Mouse (Mus musculus) neural tube, embryonic 15.5 days (tissue): ENCODE data around the gene Rpl26. TPM values are rescaled to one million over a fixed set of nuclear protein-coding genes. Genes with fewer than 3 reads are reported as not detected.
A peak's percentile ranks its signal among the peaks of the same experiment; 100 is the strongest.

Experiments used
- ATAC-seq: fragments of 200-750 bp; cut with Nextera tagmentation; 2 replicates; pipeline ENCODE4 v1.8.0; 2017; ENCODE audit warnings: mild to moderate bottlenecking, moderate TSS enrichment, moderate library complexity; ENCODE audit not compliant: low FRiP score
- H3K27ac ChIP-seq: fragments of 300-500 bp; sonication (generic); replicated peaks from 2 replicates; pipeline ENCODE4 v1.5.1; 2015; ENCODE audit warnings: mild to moderate bottlenecking, inconsistent platforms
- H3K27me3 ChIP-seq: fragments of 300-500 bp; sonication (generic); replicated peaks from 2 replicates; pipeline ENCODE4 v1.6.1; 2015; ENCODE audit warnings: inconsistent platforms
- H3K36me3 ChIP-seq: fragments of 300-500 bp; sonication (generic); 2 replicates; pipeline ENCODE4 v1.6.1; 2015; ENCODE audit warnings: inconsistent platforms
- H3K4me1 ChIP-seq: fragments of 300-500 bp; sonication (generic); 2 replicates; pipeline ENCODE4 v1.6.1; 2015; ENCODE audit warnings: inconsistent platforms
- H3K4me2 ChIP-seq: fragments of 300-500 bp; sonication (generic); 2 replicates; pipeline ENCODE4 v1.6.1; 2015; ENCODE audit warnings: inconsistent platforms, mild to moderate bottlenecking, moderate library complexity
- H3K4me3 ChIP-seq: fragments of 300-500 bp; sonication (generic); replicated peaks from 2 replicates; pipeline ENCODE4 v1.5.1; 2015; ENCODE audit warnings: mild to moderate bottlenecking, inconsistent platforms
- H3K9ac ChIP-seq: fragments of 300-500 bp; sonication (generic); replicated peaks from 2 replicates; pipeline ENCODE4 v1.6.1; 2015; ENCODE audit warnings: mild to moderate bottlenecking, inconsistent platforms
- H3K9me3 ChIP-seq: fragments of 300-500 bp; sonication (generic); replicated peaks from 2 replicates; pipeline ENCODE4 v1.6.1; 2016; ENCODE audit warnings: inconsistent platforms
- WGBS: fragments of 180-500 bp; shearing (Covaris S2); methylation state at CpG from one replicate; pipeline ENCODE4 v1.1.7; 2015; ENCODE audit warnings: mixed read lengths; 5-methylcytosine and 5-hydroxymethylcytosine counted together
- polyA plus RNA-seq: library from polyadenylated mRNA; unstranded; fragments of >200 nt; fragmentation: Nextera tagmentation; extraction: Ambion mirVana; gene quantifications from 2 replicates; pipeline ENCODE4 v1.2.1, GENCODE M21; 2015

The Rpl26 gene
- polyA plus RNA-seq = 597 and 626 TPM in 2 replicates

DNA sequence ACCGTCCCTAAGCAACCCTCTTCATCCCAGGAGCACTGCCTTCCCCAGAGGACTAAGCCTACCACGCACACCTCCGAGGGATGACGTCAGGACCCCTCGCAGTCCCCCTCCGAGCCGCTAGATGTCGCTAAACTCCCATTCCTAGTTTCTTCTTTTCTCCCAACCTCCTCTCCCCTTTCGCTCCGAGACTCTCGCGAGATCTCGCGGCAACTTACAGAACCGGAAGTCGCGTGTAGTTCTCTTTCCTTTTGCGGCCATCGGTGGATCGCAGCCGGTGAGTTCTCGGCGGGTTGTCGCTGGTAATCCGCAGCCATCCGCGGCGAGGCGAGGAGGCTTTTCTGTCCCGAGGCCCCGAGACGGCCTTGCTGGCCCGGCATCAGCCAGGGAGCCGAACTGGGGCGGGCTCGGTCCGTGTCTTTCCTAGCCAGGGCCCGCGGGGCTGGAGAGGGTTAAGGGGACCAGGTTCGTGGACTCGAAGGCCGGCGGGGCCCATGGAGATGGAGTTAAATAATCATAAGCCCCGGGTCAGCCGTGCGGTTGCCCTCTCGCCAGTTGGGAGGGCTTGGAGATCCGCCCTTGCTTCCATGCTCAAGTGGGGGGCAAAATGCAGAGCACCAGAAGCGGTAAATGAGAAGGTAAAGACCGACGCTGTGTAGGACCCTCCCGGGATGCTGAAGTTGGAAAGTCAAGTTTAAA lies at the start of gene Rpl26:
TSS of gene Rpl26 (plus strand) at position 233 of the 696 bp plus-strand sequence.
- Histone ChIP-seq H3K9ac (peak within 1 kb of the TSS; percentile 96), H3K9me3 (no peaks in the 10 kb centered on the region), H3K27ac (peak within 1 kb of the TSS; percentile 94), H3K4me3 (peak within 1 kb of the TSS; percentile 93), H3K27me3 (0 out of 2 replicates have a peak, but pooled peaks cover 4% of the 10 kb centered on the region), H3K36me3 (peaks cover 34% of the 10 kb centered on the region), H3K4me2 (peak within 1 kb of the TSS; percentile 80), H3K4me1 (peaks cover 20% of the 10 kb centered on the region)
- peak; percentile 90 for ATAC-seq
- WGBS = under 1% methylated on average over 52 of the region's 52 CpGs

- Histone ChIP-seq H3K9ac (peak overlapping the region; percentile 97), H3K27ac (peak overlapping the region; percentile 98), H3K9me3 (no peaks in the 10 kb centered on the region), H3K4me3 (peak overlapping the region; percentile 99), H3K4me2 (peak overlapping the region; percentile 75), H3K27me3 (peaks cover 6% of the 10 kb centered on the region; the same call in 1 of the 2 replicates), H3K36me3 (no peaks in the 10 kb centered on the region), H3K4me1 (peaks cover 39% of the 10 kb centered on the region)
- 5% methylated on average over 13 of the region's 13 CpGs for WGBS
- ATAC-seq = no peak
Measured at GRCm38 (mm10) chr11:68851644-68852485, 49.5 kb upstream of the Rpl26 start.

GRCm38 (mm10) chr11:68852486-68852901 lies 48.9 kb upstream of the Rpl26 start:
- under 1% methylated on average over 36 of the region's 36 CpGs for WGBS
- H3K27me3 ChIP-seq = peaks cover 6% of the 10 kb centered on the region; the same call in 1 of the 2 replicates
- H3K36me3 ChIP-seq = no peaks in the 10 kb centered on the region
- peak overlapping the region; percentile 97 for H3K9ac ChIP-seq
- peak overlapping the region; percentile 99 for H3K4me3 ChIP-seq
- peaks cover 39% of the 10 kb centered on the region for H3K4me1 ChIP-seq
- H3K4me2 ChIP-seq = peak overlapping the region; percentile 75
- peak overlapping the region; percentile 98 for H3K27ac ChIP-seq
- no peaks in the 10 kb centered on the region for H3K9me3 ChIP-seq
- ATAC-seq = peak; percentile 65

- Histone ChIP-seq H3K9ac (peak overlapping the region; percentile 97), H3K4me1 (peaks cover 39% of the 10 kb centered on the region), H3K4me2 (peak overlapping the region; percentile 75), H3K9me3 (no peaks in the 10 kb centered on the region), H3K36me3 (no peaks in the 10 kb centered on the region), H3K27ac (peak overlapping the region; percentile 98), H3K4me3 (peak overlapping the region; percentile 99), H3K27me3 (peaks cover 6% of the 10 kb centered on the region; the same call in 1 of the 2 replicates)
- under 1% methylated on average over 42 of the region's 42 CpGs for WGBS
- ATAC-seq = peak; percentile 99
Measured at GRCm38 (mm10) chr11:68852932-68853409, 48.4 kb upstream of the Rpl26 start.

- 49% methylated on average over 14 of the region's 14 CpGs for WGBS
- no peaks in the 10 kb centered on the region for H3K9me3 ChIP-seq
- H3K36me3 ChIP-seq = no peaks in the 10 kb centered on the region
- no peak for ATAC-seq
- H3K4me1 ChIP-seq = peaks cover 39% of the 10 kb centered on the region
- peak overlapping the region; percentile 99 for H3K4me3 ChIP-seq
- H3K9ac ChIP-seq = peak overlapping the region; percentile 52
- peak overlapping the region; percentile 85 for H3K27ac ChIP-seq
- peaks cover 6% of the 10 kb centered on the region; the same call in 1 of the 2 replicates for H3K27me3 ChIP-seq
- peak overlapping the region; percentile 75 for H3K4me2 ChIP-seq
Measured at GRCm38 (mm10) chr11:68853611-68854401, 47.6 kb upstream of the Rpl26 start.

GRCm38 (mm10) chr11:68854621-68855020 lies 46.8 kb upstream of the Rpl26 start:
- H3K4me1 ChIP-seq = peaks cover 37% of the 10 kb centered on the region
- 87% methylated on average over 3 of the region's 3 CpGs for WGBS
- H3K36me3 ChIP-seq = no peaks in the 10 kb centered on the region
- H3K27ac ChIP-seq = no peak overlapping the region
- H3K9ac ChIP-seq = no peak overlapping the region
- H3K9me3 ChIP-seq = no peaks in the 10 kb centered on the region
- H3K27me3 ChIP-seq = peaks cover 6% of the 10 kb centered on the region; the same call in 1 of the 2 replicates
- no peak overlapping the region for H3K4me2 ChIP-seq
- H3K4me3 ChIP-seq = no peak overlapping the region
- ATAC-seq = no peak

- Histone ChIP-seq H3K36me3 (no peaks in the 10 kb centered on the region), H3K9me3 (no peaks in the 10 kb centered on the region), H3K4me2 (no peak overlapping the region), H3K4me3 (no peak overlapping the region), H3K27me3 (peaks cover 6% of the 10 kb centered on the region; the same call in 1 of the 2 replicates), H3K27ac (no peak overlapping the region), H3K4me1 (peaks cover 12% of the 10 kb centered on the region), H3K9ac (no peak overlapping the region)
- ATAC-seq = no peak
- WGBS = 84% methylated on average over 3 of the region's 3 CpGs
Measured at GRCm38 (mm10) chr11:68857329-68857728, 44.1 kb upstream of the Rpl26 start.

DNA sequence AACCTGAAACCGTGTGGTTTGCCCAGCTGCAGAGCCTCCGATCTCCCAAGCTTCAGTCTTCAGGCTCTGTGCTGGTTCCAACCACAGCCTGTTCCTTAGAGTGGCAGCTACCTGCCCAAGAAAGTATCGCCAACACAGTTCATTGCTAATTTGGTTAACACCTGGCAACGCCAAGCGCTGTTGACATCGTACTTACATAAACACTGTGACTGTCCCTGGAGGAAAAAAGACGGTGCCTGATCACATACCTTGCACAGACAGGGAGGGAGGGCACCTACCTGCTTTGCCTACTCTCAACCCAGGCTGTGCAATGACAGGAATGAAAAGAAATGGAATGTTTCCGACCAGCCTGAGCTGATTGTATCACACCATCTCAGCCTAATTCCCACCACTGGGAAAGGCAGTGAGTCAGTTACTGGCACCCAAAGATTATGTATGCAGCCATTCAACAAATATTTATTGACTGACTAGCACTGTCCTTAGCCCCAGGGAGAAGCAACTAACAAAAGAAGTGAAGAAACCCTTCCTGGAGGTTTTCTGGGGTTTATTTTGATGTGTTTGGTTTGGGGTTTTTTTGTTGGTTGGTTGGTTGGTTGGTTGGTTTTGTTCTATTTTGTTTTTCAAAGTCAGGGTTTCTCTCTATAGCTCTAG lies 41.3 kb upstream of the Rpl26 start:
- WGBS = 87% methylated on average over 8 of the region's 8 CpGs
- H3K27ac ChIP-seq = no peak overlapping the region
- H3K36me3 ChIP-seq = no peaks in the 10 kb centered on the region
- no peak overlapping the region for H3K4me2 ChIP-seq
- H3K9ac ChIP-seq = no peak overlapping the region
- no peak for ATAC-seq
- H3K27me3 ChIP-seq = 0 out of 2 replicates have a peak, but pooled peaks cover 2% of the 10 kb centered on the region
- H3K9me3 ChIP-seq = no peaks in the 10 kb centered on the region
- no peaks in the 10 kb centered on the region for H3K4me1 ChIP-seq
- no peak overlapping the region for H3K4me3 ChIP-seq

DNA sequence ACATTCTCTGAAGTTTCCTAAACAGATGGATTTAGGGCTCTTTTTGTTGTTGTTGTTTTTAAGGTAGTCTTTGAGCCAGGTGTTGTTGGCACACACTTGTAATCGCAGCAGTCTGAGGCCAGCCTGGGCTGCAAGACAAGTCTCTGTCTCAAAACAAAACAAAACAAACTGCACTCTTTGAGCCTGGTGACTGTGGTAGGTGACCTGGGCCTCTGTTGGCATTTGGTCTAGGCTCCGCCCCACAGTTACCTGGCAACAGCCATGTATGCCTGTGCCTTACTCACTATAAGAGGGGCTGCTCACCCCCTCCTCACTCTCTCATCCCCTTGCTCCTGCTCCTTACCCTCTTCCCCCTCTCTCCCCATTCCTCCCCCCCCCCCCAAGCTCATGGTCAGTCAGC lies 39.1 kb upstream of the Rpl26 start:
- 86% methylated on average over 2 of the region's 2 CpGs for WGBS
- no peak for ATAC-seq
- Histone ChIP-seq H3K9me3 (no peaks in the 10 kb centered on the region), H3K27ac (no peak overlapping the region), H3K4me2 (no peak overlapping the region), H3K27me3 (no peaks in the 10 kb centered on the region), H3K4me3 (no peak overlapping the region), H3K9ac (no peak overlapping the region), H3K4me1 (no peaks in the 10 kb centered on the region), H3K36me3 (no peaks in the 10 kb centered on the region)

GRCm38 (mm10) chr11:68863631-68864091 lies 37.7 kb upstream of the Rpl26 start:
- WGBS = 83% methylated on average over 4 of the region's 4 CpGs
- no peak for ATAC-seq
- Histone ChIP-seq H3K27me3 (no peaks in the 10 kb centered on the region), H3K27ac (no peak overlapping the region), H3K9ac (no peak overlapping the region), H3K36me3 (no peaks in the 10 kb centered on the region), H3K4me2 (no peak overlapping the region), H3K4me1 (no peaks in the 10 kb centered on the region), H3K4me3 (no peak overlapping the region), H3K9me3 (no peaks in the 10 kb centered on the region)
